Mouse (Mus musculus) limb, embryonic 10.5 days (tissue): ENCODE results near the gene Gm15056. TPM values are rescaled to one million over a fixed set of nuclear protein-coding genes. Genes with fewer than 3 reads are reported as not detected.

Source experiments
- DNase-seq: peaks from one replicate; pipeline ENCODE4 v3.0.0-alpha.2; 2017; ENCODE audit warnings: low spot score
- H3K27ac ChIP-seq: fragments of 300-500 bp; sonication (generic); 2 replicates; pipeline ENCODE4 v1.5.1; 2016; ENCODE audit warnings: mild to moderate bottlenecking
- H3K27me3 ChIP-seq: fragments of 300-500 bp; sonication (generic); 2 replicates; pipeline ENCODE4 v1.6.1; 2016; ENCODE audit warnings: low read depth, mild to moderate bottlenecking; ENCODE audit not compliant: poor library complexity, severe bottlenecking
- H3K36me3 ChIP-seq: fragments of 300-500 bp; sonication (generic); 2 replicates; pipeline ENCODE4 v1.6.1; 2016; ENCODE audit warnings: mild to moderate bottlenecking, moderate library complexity
- H3K4me1 ChIP-seq: fragments of 300-500 bp; sonication (generic); 2 replicates; pipeline ENCODE4 v1.6.1; 2016
- H3K4me3 ChIP-seq: fragments of 300-500 bp; sonication (generic); 2 replicates; pipeline ENCODE4 v1.5.1; 2016; ENCODE audit warnings: mild to moderate bottlenecking, moderate library complexity
- H3K9me3 ChIP-seq: fragments of 300-500 bp; sonication (generic); replicated peaks from 2 replicates; pipeline ENCODE4 v1.6.1; 2016; ENCODE audit warnings: mild to moderate bottlenecking
- WGBS: fragments of 180-500 bp; shearing (Covaris S2); methylation state at CpG from one replicate; pipeline ENCODE4 v1.1.7; 2016; 5-methylcytosine and 5-hydroxymethylcytosine counted together
- polyA plus RNA-seq: library from polyadenylated mRNA; unstranded; fragments of >200 nt; fragmentation: Nextera tagmentation; extraction: Ambion mirVana; gene quantifications from 2 replicates; pipeline ENCODE4 v1.2.1, GENCODE M21; 2016

Gm15056 gene
- not detected in 2 replicates for polyA plus RNA-seq

DNA sequence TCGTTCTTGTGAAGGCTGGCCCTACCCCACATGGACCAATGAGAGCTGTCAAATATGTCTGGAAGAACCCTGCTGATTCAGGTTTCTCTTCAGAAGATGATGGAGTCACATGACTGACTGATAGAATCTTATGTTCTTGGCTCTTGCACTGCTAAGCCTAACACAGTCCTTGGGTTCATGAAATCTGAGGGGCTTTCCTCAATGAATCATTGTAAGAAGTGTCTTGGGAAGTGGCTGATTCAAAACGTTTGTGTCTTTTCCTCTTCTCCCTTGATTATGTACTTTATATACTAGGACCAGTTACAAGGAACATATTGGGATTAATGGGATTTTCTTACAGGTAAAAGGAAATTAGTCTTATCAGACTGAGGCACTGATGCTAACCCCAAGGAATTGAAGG, at the start of gene Gm15056:
TSS of gene Gm15056 (minus strand) at position 101 of the 400 bp plus-strand sequence.
- no peaks in the 10 kb centered on the region; the same call in 1 of the 2 replicates for H3K9me3 ChIP-seq
- no peak within 1 kb of the TSS for H3K27ac ChIP-seq
- H3K27me3 ChIP-seq: no peaks in the 10 kb centered on the region
- no peaks in the 10 kb centered on the region for H3K4me1 ChIP-seq
- WGBS: 58% methylated on average over 2 of the region's 2 CpGs
- no peak within 1 kb of the TSS for H3K4me3 ChIP-seq
- no peak for DNase-seq
- no peaks in the 10 kb centered on the region for H3K36me3 ChIP-seq

DNA sequence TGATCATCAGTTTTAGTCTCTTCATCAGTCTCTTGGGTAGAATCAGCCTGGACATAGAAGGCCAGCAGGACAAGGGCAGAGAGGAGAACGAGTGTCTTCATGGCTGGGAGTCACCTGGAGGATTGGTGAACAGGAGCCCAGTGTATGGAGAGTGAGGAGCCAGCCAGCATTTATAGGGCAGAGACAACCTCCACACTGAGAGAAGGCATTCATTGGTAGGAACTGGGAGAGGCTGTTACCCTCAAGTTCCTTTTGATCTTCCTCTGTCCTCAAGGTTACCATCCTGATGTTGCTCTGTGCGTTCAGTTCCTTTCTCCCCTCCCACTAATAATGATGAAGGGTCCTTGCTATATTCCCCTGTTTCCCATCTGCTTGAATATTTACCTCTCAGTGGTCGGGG, 42.2 kb upstream of the Gm15056 start, which contains the start of gene AY761185:
TSS of gene AY761185 (minus strand) at position 101 of the 400 bp plus-strand sequence.
- no peaks in the 10 kb centered on the region for H3K4me1 ChIP-seq
- no peak for DNase-seq
- H3K9me3 ChIP-seq: peaks cover 2% of the 10 kb centered on the region; the same call in 1 of the 2 replicates
- H3K36me3 ChIP-seq: no peaks in the 10 kb centered on the region
- WGBS: 78% methylated on average over 3 of the region's 3 CpGs
- no peak within 1 kb of the TSS for H3K27ac ChIP-seq
- no peak within 1 kb of the TSS for H3K4me3 ChIP-seq
- H3K27me3 ChIP-seq: no peaks in the 10 kb centered on the region

DNA sequence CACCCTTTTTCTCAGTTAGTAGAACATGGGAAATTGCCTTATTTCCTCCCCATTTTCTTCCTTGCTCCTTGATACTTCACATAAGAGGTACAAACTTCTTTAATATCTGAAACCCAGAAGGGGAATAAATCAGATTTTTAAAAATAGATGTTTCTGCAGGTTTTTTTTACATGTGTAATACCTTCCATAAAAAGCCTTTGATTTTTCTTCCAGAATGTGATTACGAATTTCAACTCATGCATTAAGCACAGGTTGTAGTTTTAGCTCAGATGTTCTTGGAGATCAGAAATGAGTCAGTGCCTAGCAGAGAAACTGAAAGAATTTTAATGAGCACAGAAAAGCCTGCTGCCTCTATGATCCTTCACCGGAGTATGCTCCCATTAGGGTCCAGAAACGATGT, 19.5 kb upstream of the Gm15056 start, which contains the start of gene Gm6040:
TSS of gene Gm6040 (minus strand) at position 101 of the 400 bp plus-strand sequence.
- WGBS: 83% methylated on average over 3 of the region's 3 CpGs
- Histone ChIP-seq H3K27me3 (no peaks in the 10 kb centered on the region), H3K36me3 (no peaks in the 10 kb centered on the region), H3K27ac (no peak within 1 kb of the TSS), H3K9me3 (no peaks in the 10 kb centered on the region), H3K4me1 (no peaks in the 10 kb centered on the region), H3K4me3 (no peak within 1 kb of the TSS)
- no peak for DNase-seq

DNA sequence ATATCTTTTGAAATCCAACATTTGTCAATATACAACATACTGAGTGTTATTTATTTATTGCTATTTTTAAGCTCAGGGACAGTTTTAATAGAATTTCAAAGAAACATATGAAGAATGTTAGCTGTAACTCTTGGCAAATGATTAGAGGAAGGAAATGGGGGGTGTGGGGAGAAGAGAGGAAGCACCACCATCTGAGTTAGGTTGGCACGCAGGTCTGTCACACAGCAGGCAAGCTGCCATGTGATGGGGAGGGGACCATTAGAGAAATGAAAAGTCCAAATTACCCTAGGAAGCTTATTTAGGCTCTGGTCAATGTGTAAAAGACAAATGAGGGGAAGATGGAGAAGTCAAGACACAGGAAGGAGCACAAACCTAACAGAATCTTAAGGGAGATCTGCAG, 9.9 kb upstream of the Gm15056 start:
- DNase-seq: no peak
- 70% methylated on average over 1 of the region's 1 CpGs for WGBS
- H3K4me3 ChIP-seq: no peak overlapping the region

DNA sequence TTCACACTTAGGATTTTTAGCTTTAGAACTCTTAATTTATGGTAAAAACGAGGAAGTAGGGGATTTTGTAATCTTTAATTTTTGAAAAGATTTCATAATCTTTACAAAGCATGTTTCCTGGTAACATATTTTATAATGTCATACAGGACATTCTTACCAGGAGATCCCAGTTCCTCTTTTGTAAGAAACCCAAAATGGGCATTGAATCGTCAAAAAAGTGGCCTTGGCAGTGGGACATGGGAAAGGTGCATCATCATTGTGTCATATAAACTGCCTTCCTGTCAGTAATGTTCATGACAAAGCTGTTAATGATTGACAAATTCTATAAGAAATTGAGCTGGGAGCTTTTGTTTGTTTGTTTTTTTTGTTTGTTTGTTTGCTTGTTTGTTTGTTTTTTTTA, 5.8 kb upstream of the Gm15056 start:
- no peaks in the 10 kb centered on the region for H3K4me1 ChIP-seq
- no peak overlapping the region for H3K27ac ChIP-seq
- 77% methylated on average over 2 of the region's 2 CpGs for WGBS
- H3K27me3 ChIP-seq: no peaks in the 10 kb centered on the region
- no peak for DNase-seq
- no peaks in the 10 kb centered on the region; the same call in 1 of the 2 replicates for H3K9me3 ChIP-seq
- no peaks in the 10 kb centered on the region for H3K36me3 ChIP-seq
- H3K4me3 ChIP-seq: no peak overlapping the region

More for the DNA sequence above, 9.9 kb upstream of the Gm15056 start:
- Histone ChIP-seq H3K36me3 (no peaks in the 10 kb centered on the region), H3K27me3 (no peaks in the 10 kb centered on the region), H3K4me1 (no peaks in the 10 kb centered on the region), H3K27ac (no peak overlapping the region), H3K9me3 (no peaks in the 10 kb centered on the region; the same call in 1 of the 2 replicates)

DNA sequence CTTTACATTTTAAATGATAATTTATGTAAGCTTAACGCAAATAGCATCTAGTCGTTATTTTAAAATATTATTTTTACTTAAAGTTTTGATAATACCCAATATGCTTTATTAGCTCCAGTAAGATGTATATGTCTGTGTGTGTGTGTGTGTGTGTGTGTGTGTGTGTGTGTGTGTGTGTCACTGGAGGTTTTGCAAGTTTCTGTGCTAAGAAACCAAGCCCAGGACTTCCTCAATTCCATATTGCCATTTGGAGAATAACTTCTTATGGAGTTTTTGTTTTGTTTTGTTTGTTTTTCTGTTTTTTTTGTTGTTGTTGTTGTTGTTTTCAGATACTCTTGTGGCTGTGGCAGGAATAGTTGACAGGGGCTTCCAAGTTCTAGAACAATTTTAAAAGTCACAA, 4.7 kb upstream of the Gm15056 start:
- no peak for DNase-seq
- WGBS: 97% methylated on average over 2 of the region's 2 CpGs
- Histone ChIP-seq H3K4me3 (no peak overlapping the region), H3K27ac (no peak overlapping the region), H3K9me3 (no peaks in the 10 kb centered on the region; the same call in 1 of the 2 replicates), H3K36me3 (no peaks in the 10 kb centered on the region), H3K27me3 (no peaks in the 10 kb centered on the region), H3K4me1 (no peaks in the 10 kb centered on the region)

DNA sequence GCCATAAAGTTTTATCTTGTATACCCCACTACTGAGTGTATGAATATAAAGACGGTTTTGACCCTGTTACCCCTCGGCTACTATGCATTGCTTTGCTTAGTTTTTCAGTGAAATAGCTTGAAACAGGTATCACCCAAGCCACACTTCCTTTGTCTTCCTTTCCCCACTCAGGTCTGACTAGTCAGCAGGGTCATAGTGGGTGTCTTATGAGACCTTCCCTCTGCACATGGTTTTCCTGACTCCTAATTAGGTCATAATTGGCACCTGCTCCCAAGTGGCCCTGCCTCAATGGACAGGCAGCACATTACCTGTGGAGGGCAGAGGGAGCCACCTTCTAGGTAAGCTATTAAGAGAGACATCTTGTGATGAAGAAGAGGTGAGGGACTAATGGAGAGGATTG, 10.1 kb downstream of the Gm15056 start, which contains the start of gene Defb33:
TSS of gene Defb33 (plus strand) at position 301 of the 400 bp plus-strand sequence.
- Histone ChIP-seq H3K36me3 (no peaks in the 10 kb centered on the region), H3K9me3 (peaks cover 5% of the 10 kb centered on the region; the same call in 1 of the 2 replicates)

DNA sequence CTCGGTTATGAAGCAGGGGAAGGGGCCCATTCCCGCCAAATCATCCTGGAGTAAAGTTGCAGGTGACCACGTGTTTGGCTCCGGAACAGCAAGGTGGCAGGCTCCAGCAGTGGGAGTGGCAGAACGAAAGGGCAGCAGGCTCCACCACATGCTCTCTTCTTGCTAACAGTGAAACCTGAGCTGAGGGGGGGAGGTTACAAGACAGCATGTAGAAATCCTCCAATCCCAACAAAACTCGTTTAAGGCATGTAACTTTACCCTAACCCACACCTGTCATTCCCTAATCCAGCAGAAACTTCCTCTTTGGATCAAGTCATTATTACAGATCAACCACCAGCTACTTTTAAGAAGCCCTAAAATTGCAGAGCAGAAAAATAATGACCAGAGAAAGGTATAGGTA, 27.8 kb downstream of the Gm15056 start:
- Histone ChIP-seq H3K36me3 (no peaks in the 10 kb centered on the region), H3K9me3 (no peaks in the 10 kb centered on the region), H3K27ac (no peak overlapping the region), H3K27me3 (no peaks in the 10 kb centered on the region), H3K4me3 (no peak overlapping the region), H3K4me1 (no peaks in the 10 kb centered on the region)
- 44% methylated on average over 6 of the region's 6 CpGs for WGBS
- no peak for DNase-seq

More for the DNA sequence above, 10.1 kb downstream of the Gm15056 start, which contains the start of gene Defb33:
- 85% methylated on average over 2 of the region's 2 CpGs for WGBS
- no peaks in the 10 kb centered on the region for H3K27me3 ChIP-seq
- no peak for DNase-seq
- H3K27ac ChIP-seq: no peak within 1 kb of the TSS
- no peak within 1 kb of the TSS for H3K4me3 ChIP-seq
- H3K4me1 ChIP-seq: no peaks in the 10 kb centered on the region

Other genes starting within 250 kb of the Gm15056 start
- not detected in 2 replicates for gene Defb33, start 10.0 kb downstream of the Gm15056 start, polyA plus RNA-seq
- not detected in 2 replicates for gene Gm6040, start 19.4 kb upstream of the Gm15056 start, polyA plus RNA-seq
- not detected in 2 replicates for gene AY761185, start 42.1 kb upstream of the Gm15056 start, polyA plus RNA-seq
- not detected in 2 replicates for gene Defa21, start 122.9 kb upstream of the Gm15056 start, polyA plus RNA-seq
- not detected in 2 replicates for gene Defa23, start 152.4 kb upstream of the Gm15056 start, polyA plus RNA-seq
- not detected in 2 replicates for gene Defa35, start 162.4 kb upstream of the Gm15056 start, polyA plus RNA-seq
- gene Defa25, start 181.8 kb upstream of the Gm15056 start, polyA plus RNA-seq: not detected in 2 replicates
- gene Gm14851, start 193.4 kb upstream of the Gm15056 start, polyA plus RNA-seq: not detected in 2 replicates
- not detected in 2 replicates for gene Defa30, start 232.0 kb upstream of the Gm15056 start, polyA plus RNA-seq